Mouse (Mus musculus) right cerebral cortex, adult 18-20 months (tissue): ENCODE results near the gene Sap30.
"Not testable (repeated sequence)": the region's sequence is repeated elsewhere in the genome, so short reads cannot be mapped to it uniquely, and the experiment has no call there.

ENCODE experiments used
- DNase-seq: peaks from one replicate; pipeline ENCODE4 v3.0.0; 2022; ENCODE audit warnings: mixed read lengths

The Sap30 gene

DNA sequence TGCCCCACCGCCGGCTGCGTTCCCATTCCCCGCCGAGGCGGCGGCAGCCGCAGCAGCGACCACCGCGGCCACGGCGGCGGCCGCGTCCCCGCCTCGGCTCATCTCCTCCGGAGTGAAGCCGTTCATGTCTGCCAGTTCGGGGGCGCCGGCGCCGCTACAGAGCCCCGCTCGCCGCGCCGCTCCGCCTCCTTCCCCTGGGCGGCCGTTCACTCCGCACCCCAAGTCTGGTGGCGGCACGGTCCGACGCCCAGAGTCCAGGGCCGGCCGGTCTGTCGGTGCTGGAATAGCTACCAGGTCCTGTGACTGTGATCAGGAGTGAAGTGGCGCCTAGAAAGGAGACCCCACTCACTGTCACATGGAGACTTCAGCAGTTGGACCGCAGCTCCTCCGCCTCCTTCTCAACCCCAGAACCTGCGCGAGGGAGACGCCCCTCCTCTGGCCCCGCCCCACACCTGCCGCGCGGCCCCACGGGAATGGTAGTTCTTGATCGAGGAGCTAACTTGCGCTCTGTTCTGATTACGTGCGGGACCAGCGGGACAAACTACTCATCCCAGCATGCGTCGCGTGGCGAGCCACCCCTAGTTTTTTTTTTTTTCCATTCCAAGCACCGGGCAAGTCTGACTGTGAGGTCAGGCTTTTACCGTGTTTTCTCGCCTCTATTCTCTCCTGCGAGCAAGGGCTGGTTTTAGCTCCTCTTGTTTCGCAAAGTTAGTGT is at the start of gene Sap30:
Gene Sap30, minus strand, starts transcription at position 420 of the 715 bp plus-strand sequence.
- DNase-seq: peak; percentile 99

- no peak for DNase-seq
Observed at GRCm38 (mm10) chr8:57536167-57536566, 48.5 kb upstream of the Sap30 start.

- no peak for DNase-seq
Observed at GRCm38 (mm10) chr8:57534495-57534894, 46.8 kb upstream of the Sap30 start.

GRCm38 (mm10) chr8:57533106-57533505 is 45.4 kb upstream of the Sap30 start:
- DNase-seq: no peak

- DNase-seq: no peak
Observed at GRCm38 (mm10) chr8:57532223-57532622, 44.6 kb upstream of the Sap30 start.

DNA sequence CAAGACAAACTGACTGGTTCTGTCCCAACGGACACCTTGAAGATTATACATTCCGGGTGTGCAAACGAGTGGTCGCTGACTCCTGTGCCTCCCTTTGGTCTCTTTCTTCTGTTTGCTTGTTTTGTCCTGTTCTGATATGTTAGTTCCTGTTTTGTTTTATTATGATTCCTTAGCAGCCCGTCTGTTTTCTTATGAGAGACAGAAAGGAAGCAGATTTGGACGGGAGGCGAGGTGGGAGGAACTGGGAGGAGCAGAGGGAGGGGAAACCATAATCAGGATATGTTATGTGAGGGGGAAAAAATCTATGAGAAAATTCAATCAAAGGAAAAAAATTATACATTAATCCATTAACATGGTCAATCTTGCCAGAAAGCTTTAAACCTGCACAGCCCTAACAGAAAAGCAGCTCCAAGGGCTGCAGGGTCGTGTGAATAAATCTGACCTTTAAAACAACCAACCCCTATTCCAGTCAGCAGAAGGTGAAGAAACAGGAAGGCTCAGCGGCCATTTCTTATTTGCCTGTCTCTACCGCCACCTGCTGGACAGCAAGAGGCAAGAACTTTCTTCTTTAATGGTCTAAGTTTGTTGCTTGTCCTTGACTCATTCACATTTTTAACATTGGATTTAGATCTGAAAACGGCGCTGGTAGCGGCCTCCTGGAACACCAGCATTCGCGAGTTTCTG is 43.1 kb upstream of the Sap30 start:
- DNase-seq: peak; percentile 81

GRCm38 (mm10) chr8:57530238-57530637 is 42.6 kb upstream of the Sap30 start:
- DNase-seq: no peak

GRCm38 (mm10) chr8:57528036-57528435 is 40.4 kb upstream of the Sap30 start:
- no peak for DNase-seq

DNA sequence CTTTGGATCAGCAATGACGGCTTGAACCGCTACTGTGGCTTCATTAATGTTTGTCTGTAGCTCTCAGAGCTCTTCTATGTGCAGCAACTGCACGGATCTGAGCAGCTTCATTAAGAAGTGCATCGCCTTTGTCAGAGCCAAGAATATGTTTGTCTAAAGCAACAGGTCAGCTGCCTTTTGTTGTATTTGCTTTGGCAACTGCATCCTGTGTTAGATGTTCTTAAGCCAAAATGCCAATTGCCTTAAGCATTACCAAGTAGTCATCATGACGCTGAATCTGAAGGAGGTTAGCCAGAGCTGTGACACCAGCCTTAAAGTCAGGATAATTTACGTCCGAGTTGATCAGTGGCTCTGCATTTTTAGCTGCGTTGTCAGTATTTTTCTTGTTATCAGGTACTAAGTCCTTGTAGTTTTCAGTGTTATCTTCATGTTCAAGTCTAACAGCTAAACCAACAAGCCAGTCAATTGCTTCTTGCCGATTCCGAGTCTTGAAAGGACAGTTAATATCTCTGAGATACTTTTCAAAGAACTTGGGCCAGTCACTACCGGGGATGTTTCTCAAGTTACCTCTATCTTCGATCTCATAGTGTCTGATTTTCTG is 32.6 kb upstream of the Sap30 start:
- no peak for DNase-seq

DNA sequence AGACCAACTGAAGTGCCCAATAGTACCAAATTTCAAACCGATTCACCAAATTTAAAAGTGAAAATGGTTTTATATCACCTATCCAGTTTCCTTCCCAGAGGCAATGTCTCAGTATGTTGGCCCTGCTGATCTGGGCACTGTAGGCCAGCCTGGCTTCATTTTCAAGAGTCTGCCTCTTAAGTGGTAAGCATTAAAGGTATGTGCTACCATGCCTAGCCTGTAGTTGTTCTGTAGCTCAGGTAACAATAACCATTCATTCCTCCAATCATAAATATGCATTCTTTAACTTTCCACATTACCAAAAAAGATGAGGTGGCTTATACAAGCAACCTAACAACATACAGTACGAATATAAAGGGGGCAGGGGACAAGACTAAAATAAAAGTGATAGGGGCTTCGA is 30.1 kb upstream of the Sap30 start:
- no peak for DNase-seq

- not testable (repeated sequence) for DNase-seq
Observed at GRCm38 (mm10) chr8:57516685-57517084, 29.0 kb upstream of the Sap30 start.

DNA sequence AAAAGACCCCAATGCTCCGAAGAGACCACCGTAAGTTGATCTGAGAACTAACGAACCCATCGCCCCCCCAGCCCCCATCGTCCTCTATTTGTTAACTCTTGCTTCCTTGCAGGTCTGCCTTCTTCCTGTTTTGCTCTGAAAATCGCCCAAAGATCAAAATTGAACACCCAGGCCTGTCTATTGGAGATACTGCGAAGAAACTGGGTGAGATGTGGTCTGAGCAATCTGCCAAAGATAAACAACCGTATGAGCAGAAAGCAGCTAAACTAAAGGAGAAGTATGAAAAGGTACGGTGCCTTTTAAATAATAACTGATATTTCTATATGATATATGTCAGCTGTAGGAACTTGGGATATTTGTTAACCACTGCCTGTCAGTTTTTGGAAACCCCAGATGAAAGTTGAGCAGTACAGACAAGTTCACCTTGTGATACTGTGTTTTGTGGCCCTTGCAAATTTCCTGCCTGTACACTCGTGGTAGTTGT is 25.6 kb upstream of the Sap30 start:
- DNase-seq: not testable (repeated sequence)

GRCm38 (mm10) chr8:57512141-57513056 is 24.7 kb upstream of the Sap30 start:
- DNase-seq: no peak

DNA sequence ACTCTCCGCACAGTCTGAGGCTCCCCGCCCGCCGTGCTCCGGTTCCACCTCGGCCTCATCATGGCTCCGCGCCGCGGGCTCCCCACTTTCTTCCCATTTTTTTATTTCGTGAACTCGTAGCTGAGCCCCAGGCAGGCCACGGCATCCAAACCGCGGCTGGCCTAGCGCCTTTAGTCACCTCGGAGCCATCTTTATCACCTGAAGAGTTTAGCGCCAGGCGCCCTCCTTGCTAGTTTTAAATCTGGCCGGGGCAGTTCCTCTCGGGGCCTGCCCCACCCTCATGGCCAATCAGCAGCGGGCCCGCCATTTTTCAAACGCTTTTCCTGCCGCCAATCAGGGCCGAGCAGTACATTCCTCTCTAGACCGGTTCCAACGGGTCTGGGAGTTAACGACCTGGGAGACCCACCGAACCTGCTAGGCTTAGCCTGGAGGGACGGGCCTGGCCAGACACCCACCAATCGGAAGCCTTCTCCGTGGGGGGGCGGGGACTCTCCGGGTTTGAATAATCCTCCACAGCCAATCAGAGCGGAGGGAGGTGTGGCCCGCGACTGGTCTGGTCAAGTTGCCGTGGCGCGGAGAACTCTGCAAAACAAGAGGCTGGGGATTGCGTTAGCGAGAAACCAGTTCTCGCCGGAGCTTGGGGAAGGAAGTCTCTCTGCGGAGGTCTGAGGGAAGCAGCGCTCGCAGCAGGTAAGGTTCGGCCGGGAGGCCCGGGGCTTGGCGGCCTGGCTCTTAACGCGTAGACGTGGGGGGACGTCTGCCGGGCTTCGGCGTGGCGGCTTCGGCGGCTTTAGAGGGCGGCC is 23.9 kb upstream of the Sap30 start, which contains the start of gene Hmgb2:
Gene Hmgb2, plus strand, starts transcription at position 592 of the 803 bp plus-strand sequence.
- DNase-seq: peak; percentile 100

GRCm38 (mm10) chr8:57510791-57511315 is 23.2 kb upstream of the Sap30 start:
- DNase-seq: no peak

DNA sequence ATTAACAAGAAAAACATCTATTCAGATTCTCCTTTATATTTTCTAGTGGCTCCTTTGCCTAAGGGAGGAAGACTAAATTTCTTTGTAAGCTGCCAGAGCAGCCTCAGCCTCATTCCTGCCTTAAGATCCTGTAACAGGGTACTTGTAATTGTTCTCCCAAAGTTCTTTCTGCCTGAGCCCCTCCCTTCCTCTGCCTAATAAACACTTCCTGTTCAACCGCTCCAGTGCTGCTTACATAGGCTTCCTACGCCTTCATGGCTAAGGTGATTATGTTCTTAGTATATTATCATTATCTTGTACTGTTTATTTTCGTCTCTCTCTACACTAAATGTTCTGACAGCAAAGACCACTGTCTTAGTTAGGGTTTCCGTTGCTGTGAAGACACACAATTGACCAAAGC is 21.0 kb upstream of the Sap30 start:
- DNase-seq: no peak

GRCm38 (mm10) chr8:57507556-57508063 is 19.9 kb upstream of the Sap30 start:
- DNase-seq: no peak

DNA sequence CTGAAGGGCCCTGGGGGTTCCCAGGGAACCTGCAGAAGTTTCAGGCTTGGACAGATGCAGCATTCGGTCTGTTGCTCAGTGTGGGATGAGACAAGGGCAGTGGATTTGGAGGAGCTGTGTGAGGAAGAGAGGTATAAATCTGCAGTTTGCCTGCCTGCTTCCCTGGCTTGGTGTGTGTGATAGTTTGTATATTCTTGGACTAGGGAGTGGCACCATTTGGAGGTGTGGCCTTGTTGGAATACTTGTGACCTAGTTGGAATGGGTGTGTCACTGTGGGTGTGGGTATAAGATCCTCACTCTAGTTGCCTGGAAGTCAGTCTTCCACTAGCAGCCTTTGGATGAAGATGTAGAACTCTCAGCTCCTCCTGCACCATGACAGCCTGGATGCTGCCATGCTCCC is 17.8 kb upstream of the Sap30 start:
- not testable (repeated sequence) for DNase-seq

DNA sequence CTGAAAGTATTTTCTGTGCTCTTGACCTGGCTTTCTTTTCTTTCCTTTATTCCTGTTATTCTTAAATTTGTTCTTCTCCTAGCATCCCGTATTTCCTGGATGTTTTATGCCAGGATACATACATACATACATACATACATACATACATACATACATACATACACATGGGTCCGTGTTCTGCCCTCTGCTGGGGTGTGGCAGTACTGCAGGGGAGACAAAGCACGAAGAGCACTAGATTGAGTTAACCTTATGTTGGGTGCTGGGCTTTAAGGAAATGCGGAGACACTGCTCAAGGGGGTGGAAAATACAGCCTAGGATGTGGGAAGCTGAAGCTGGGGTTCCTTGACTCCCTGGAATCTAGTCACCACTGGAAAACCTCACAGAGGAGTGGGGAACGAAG is 16.0 kb upstream of the Sap30 start:
- DNase-seq: peak; percentile 45

- peak; percentile 37 for DNase-seq
Observed at GRCm38 (mm10) chr8:57498847-57499511, 11.3 kb upstream of the Sap30 start.

DNA sequence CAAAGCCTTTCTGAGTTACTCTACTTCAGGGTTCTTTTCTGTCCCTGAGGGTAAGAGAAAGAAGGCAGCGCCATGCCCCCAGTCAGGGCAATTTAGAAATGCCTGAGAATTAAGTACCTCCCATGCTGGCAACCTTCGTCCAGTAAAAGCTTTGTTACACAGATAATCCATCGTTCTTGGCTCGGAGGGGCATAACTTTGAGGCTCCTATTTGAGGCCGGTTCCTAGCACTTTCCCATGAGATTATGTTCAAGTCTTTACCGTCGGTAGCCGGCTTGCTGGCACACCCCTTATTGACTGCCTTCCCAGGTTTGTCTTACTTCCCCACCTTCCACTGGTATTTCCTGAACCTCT is 10.8 kb upstream of the Sap30 start:
- DNase-seq: no peak
